Mouse (Mus musculus): ENCODE measurements around the gene Prkcb. TPM values are rescaled to one million over a fixed set of nuclear protein-coding genes. Genes with fewer than 3 reads are reported as not detected.

Prkcb gene
- polyA plus RNA-seq, 1 experiment from 2014 or later, result 24.5 TPM

DNA sequence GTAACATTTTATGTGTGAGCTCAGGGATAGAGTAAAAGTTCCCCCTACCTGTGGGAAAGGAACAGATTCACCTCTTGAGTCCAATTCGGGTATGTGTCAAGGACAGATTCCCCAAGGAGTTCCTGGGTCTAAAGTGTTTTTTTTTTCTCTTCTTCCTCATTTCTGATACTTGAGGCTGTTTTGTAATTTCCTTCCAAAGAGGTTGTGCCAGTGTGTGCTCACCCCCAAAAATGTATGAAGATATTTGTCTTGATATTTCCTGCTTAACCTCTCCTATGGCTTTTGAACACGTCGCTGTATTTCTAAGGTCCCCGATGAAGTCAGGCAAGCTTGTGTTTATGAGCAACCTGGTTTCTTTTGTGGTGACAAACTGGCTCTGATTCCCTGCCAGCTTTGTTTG is 30.0 kb upstream of the Prkcb start:
- ATAC-seq (ENCODE audit: low FRiP score, low read depth), result no peak
- Histone ChIP-seq H3K4me1 (no peaks in the 10 kb centered on the region), H3K9ac (no peak overlapping the region), H3K9me3 (no peaks in the 10 kb centered on the region), H3K27me3 (replicated peaks) (no peaks in the 10 kb centered on the region), H3K27ac (no peak overlapping the region), H3K36me3 (no peaks in the 10 kb centered on the region), H3K4me2 (replicated peaks) (no peak overlapping the region), H3K4me3 (no peak overlapping the region)
- 87% methylated on average over 4 of the region's 4 CpGs for WGBS

GRCm38 (mm10) chr7:122260055-122260602 is 28.4 kb upstream of the Prkcb start:
- H3K9me3 ChIP-seq, result no peaks in the 10 kb centered on the region
- 82% methylated on average over 5 of the region's 5 CpGs for WGBS
- no peak overlapping the region for H3K4me3 ChIP-seq
- no peak overlapping the region for H3K27ac ChIP-seq
- no peak for ATAC-seq (ENCODE audit: low FRiP score, low read depth)
- no peaks in the 10 kb centered on the region for H3K27me3 ChIP-seq (replicated peaks)
- H3K4me2 ChIP-seq (replicated peaks), result no peak overlapping the region
- H3K4me1 ChIP-seq, result no peaks in the 10 kb centered on the region
- no peak overlapping the region for H3K9ac ChIP-seq
- H3K36me3 ChIP-seq, result no peaks in the 10 kb centered on the region

DNA sequence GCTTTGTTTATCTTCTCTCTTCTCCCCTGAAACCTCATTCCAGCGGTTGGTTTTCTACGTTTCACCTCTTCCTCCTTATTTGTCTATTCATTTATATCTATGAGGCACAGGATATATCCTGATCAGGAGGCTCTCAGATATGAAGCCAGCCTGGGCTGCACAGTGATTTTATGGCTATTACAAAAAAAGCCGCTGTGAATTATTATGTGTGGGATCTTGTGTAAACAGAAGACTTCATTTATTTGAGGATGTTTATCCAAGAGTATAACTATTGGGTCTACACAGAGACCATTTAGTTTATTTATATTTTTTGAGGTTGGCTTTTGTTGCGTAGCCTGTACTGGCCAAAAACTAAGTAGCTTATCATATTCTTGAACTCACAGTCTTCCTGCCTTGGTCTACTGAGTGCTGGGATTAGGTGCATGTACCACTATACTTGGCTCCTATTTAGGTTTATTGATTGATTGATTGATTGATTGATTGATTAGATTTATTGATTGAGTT is 19.5 kb upstream of the Prkcb start:
- ATAC-seq (ENCODE audit: low FRiP score, low read depth), result no peak
- 91% methylated on average over 4 of the region's 4 CpGs for WGBS
- no peak overlapping the region for H3K4me2 ChIP-seq (replicated peaks)

DNA sequence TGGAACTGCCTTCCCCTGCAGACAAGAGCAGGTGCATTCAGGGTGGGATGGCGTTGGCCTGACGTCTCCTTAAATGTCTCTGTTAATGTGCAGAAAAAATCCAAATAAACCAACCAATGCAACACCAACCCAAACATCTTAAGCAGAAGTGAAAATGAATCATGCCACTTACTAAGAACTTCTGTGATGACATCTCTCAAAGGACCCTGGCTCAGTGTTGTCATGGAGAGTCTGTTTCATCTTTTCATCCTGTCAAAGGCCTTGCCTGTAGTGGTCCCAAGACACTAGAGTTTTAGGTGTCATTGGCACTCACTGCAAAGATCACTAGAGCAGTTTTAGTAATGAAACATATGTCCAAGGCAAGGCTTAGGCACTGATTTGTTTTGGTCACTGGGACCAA is 16.2 kb upstream of the Prkcb start:
- Histone ChIP-seq H3K4me1 (no peaks in the 10 kb centered on the region), H3K36me3 (no peaks in the 10 kb centered on the region), H3K9me3 (no peaks in the 10 kb centered on the region), H3K4me3 (no peak overlapping the region), H3K27ac (no peak overlapping the region), H3K9ac (no peak overlapping the region), H3K27me3 (replicated peaks) (no peaks in the 10 kb centered on the region), H3K4me2 (replicated peaks) (no peak overlapping the region)
- WGBS, result 89% methylated on average over 2 of the region's 2 CpGs
- ATAC-seq (ENCODE audit: low FRiP score, low read depth), result no peak

More for the DNA sequence above, 19.5 kb upstream of the Prkcb start:
- Histone ChIP-seq H3K9me3 (no peaks in the 10 kb centered on the region), H3K27me3 (replicated peaks) (no peaks in the 10 kb centered on the region), H3K27ac (no peak overlapping the region), H3K36me3 (no peaks in the 10 kb centered on the region), H3K4me3 (no peak overlapping the region), H3K9ac (no peak overlapping the region), H3K4me1 (no peaks in the 10 kb centered on the region)

DNA sequence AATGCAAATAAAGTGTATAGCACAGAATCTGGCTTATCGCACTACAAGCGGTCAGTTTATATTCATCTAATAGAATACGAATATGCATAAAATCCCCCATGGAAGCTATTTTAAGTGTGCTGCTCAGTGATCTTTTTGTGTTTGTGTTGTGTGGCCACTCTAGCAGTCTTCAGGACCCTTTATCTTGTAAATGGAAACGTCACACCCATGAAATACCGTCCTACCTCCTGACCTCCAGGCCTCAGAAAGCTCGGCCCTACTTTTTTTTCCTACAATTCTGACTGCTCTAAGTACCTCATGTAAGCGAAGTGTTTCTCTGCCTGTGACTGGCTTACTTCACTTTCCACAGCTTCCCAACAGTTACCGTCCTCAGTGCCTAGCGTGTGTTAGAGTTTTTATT is 9.0 kb upstream of the Prkcb start:
- no peak overlapping the region for H3K27ac ChIP-seq
- H3K27me3 ChIP-seq (replicated peaks), result no peaks in the 10 kb centered on the region
- H3K9me3 ChIP-seq, result no peaks in the 10 kb centered on the region
- H3K9ac ChIP-seq, result no peak overlapping the region
- no peak overlapping the region for H3K4me2 ChIP-seq (replicated peaks)
- no peaks in the 10 kb centered on the region for H3K36me3 ChIP-seq
- WGBS, result 84% methylated on average over 9 of the region's 9 CpGs
- no peaks in the 10 kb centered on the region for H3K4me1 ChIP-seq
- no peak for ATAC-seq (ENCODE audit: low FRiP score, low read depth)
- H3K4me3 ChIP-seq, result no peak overlapping the region

DNA sequence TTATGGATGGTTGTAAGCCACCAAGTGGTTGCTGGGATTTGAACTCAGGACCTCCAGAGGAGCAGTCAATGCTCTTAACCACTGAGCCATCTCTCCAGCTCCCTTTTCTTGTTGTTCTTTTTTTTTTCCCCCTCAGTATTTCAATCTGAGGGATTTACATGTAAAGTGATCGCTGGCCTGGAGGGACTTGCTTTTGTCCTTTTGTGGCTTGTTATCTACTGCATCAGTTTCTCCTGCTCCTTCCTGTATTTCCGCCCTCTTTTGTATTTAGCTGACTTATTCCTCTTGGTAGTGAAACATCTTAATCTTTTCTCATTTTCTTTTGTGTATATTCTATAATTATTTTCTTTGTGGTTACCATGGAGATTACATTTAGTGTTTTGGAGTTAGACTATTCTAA is 8.2 kb upstream of the Prkcb start:
- no peak overlapping the region for H3K4me3 ChIP-seq
- H3K27me3 ChIP-seq (replicated peaks), result no peaks in the 10 kb centered on the region
- H3K4me1 ChIP-seq, result no peaks in the 10 kb centered on the region
- no peak overlapping the region for H3K9ac ChIP-seq
- H3K27ac ChIP-seq, result no peak overlapping the region
- H3K4me2 ChIP-seq (replicated peaks), result no peak overlapping the region
- ATAC-seq (ENCODE audit: low FRiP score, low read depth), result no peak
- H3K36me3 ChIP-seq, result no peaks in the 10 kb centered on the region
- H3K9me3 ChIP-seq, result no peaks in the 10 kb centered on the region
- 81% methylated on average over 2 of the region's 2 CpGs for WGBS

DNA sequence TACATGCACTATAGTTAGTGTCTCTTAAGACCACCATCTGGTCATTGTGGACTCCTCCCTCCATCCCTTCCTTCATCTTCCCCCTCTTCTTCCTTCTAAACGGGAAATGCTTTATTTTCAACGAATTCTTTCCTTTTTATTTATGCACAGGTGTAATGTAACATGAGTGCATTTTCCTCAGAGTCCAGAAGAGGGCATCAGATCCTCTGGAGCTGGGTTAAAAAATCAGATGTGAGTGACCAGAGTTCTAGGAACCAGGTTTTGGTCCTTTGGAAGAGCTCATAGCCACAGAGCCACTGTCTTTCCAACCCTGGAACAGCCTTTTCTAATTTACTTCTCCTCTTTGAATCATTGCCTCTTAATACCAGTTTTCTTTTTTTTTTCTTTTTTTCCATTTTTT is 6.0 kb upstream of the Prkcb start:
- Histone ChIP-seq H3K4me2 (replicated peaks) (no peak overlapping the region), H3K27me3 (replicated peaks) (no peaks in the 10 kb centered on the region), H3K36me3 (no peaks in the 10 kb centered on the region), H3K4me1 (no peaks in the 10 kb centered on the region), H3K9ac (no peak overlapping the region), H3K27ac (no peak overlapping the region), H3K4me3 (no peak overlapping the region), H3K9me3 (no peaks in the 10 kb centered on the region)
- 82% methylated on average over 2 of the region's 2 CpGs for WGBS
- ATAC-seq (ENCODE audit: low FRiP score, low read depth), result no peak

DNA sequence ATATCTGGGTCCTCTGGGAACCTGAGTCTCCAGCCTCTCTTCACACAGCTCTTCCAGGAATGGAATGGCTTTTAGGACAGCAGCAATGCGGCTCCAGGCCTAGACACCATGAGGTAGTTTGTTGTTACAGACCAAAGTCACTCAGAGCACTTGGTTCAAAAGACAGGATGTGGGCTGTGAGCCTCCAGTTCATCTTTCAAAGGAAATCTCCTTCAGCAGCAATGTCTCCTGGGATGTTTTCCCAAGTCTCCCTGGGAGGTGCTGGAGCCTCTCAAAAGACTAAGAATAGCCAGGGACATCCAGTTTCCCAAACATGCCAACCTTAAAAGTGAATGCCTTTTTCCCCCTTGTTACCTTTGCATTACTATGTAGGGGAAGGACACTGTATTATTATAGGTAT is 1.3 kb upstream of the Prkcb start:
- 54% methylated on average over 1 of the region's 1 CpGs for WGBS
- ATAC-seq (ENCODE audit: low FRiP score, low read depth), result no peak
- H3K4me2 ChIP-seq (replicated peaks), result no peak overlapping the region

GRCm38 (mm10) chr7:122289243-122290111 is 926 bp downstream of the Prkcb start:
- Histone ChIP-seq H3K4me2 (replicated peaks) (peak overlapping the region; percentile 91), H3K9ac (peak overlapping the region; percentile 66), H3K27ac (no peak overlapping the region), H3K9me3 (no peaks in the 10 kb centered on the region), H3K4me1 (peaks cover 17% of the 10 kb centered on the region), H3K4me3 (peak overlapping the region; percentile 64), H3K27me3 (replicated peaks) (peaks cover 42% of the 10 kb centered on the region), H3K36me3 (no peaks in the 10 kb centered on the region; the same call in 1 of the 2 replicates)
- WGBS, result under 1% methylated on average over 56 of the region's 66 CpGs
- ATAC-seq (ENCODE audit: low FRiP score, low read depth), result peak; percentile 70

More for the DNA sequence above, 1.3 kb upstream of the Prkcb start:
- Histone ChIP-seq H3K9me3 (no peaks in the 10 kb centered on the region), H3K27ac (no peak overlapping the region), H3K9ac (no peak overlapping the region), H3K27me3 (replicated peaks) (peaks cover 42% of the 10 kb centered on the region), H3K4me3 (no peak overlapping the region), H3K36me3 (no peaks in the 10 kb centered on the region; the same call in 1 of the 2 replicates), H3K4me1 (peaks cover 17% of the 10 kb centered on the region)

DNA sequence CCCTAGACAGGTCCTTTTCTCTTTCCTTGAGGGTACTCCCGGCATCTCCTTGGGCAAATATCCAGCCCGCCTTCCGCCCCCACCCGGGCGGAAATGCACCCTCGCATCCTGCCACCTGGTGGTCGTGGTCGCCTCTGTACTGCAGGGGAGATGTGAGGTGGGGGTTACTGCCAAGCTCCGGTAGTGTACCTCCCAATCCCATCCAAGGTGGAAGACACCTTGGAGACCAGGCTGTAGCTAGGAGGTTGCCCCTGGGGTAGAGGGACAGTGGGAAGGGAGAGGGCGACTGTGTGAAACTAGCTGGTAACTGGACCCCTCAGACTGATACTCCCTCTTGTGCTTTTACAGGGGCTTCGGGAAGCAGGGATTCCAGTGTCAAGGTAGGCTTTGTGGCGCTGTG is 1.6 kb downstream of the Prkcb start:
- H3K9me3 ChIP-seq, result no peaks in the 10 kb centered on the region
- no peaks in the 10 kb centered on the region; the same call in 1 of the 2 replicates for H3K36me3 ChIP-seq
- no peak overlapping the region for H3K27ac ChIP-seq
- peak overlapping the region; percentile 91 for H3K4me2 ChIP-seq (replicated peaks)
- H3K4me1 ChIP-seq, result peaks cover 17% of the 10 kb centered on the region
- 11% methylated on average over 12 of the region's 12 CpGs for WGBS
- peak overlapping the region; percentile 66; the same call in 1 of the 2 replicates for H3K9ac ChIP-seq
- peaks cover 42% of the 10 kb centered on the region for H3K27me3 ChIP-seq (replicated peaks)
- peak overlapping the region; percentile 64 for H3K4me3 ChIP-seq
- peak; percentile 4; the same call in 1 of the 2 replicates for ATAC-seq (ENCODE audit: low FRiP score, low read depth)

DNA sequence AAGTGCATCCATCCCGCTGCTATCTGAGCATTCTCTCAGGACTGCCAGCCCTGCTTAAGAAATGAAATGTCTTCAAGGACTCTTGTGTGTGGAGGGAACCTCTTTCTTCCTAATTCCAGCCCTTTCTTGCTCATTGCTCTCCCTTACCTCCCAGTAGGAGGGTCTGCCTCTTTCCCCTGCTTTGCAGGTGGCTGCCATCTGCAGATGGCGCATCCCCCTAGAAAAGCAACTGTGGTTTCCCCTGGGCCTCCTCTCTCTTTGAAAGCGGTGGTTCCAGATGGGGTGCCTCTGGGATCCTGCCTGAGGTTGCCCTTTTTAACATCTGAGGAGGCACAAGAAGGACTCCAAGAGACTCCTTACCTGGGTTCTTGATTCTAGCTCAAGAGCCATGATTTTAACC is 2.2 kb downstream of the Prkcb start:
- Histone ChIP-seq H3K4me3 (no peak overlapping the region), H3K36me3 (no peaks in the 10 kb centered on the region; the same call in 1 of the 2 replicates), H3K9me3 (no peaks in the 10 kb centered on the region), H3K4me2 (replicated peaks) (no peak overlapping the region), H3K4me1 (peaks cover 17% of the 10 kb centered on the region), H3K27me3 (replicated peaks) (peaks cover 42% of the 10 kb centered on the region), H3K9ac (no peak overlapping the region), H3K27ac (no peak overlapping the region)
- WGBS, result 54% methylated on average over 3 of the region's 3 CpGs
- no peak for ATAC-seq (ENCODE audit: low FRiP score, low read depth)

DNA sequence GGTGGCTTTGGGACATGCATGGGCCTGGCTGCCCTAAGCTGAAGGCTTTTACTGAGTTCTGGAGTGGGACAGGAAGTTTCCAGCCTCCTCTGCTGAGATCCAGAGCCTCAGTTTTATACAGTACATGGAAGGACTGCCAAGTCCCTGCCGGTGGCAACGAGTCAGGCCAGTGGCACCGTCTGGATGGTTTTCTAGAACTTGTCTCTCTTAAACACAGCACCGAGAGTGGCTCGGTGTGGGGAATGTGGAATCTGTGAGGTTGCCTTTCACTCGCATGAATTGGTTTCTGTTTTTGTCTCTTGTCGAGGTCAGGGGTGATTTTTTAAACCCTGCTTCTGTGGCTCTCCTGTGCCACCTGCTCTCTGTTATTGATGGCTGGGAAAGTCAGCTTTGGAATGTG is 3.6 kb downstream of the Prkcb start:
- WGBS, result 62% methylated on average over 7 of the region's 7 CpGs
- no peaks in the 10 kb centered on the region for H3K9me3 ChIP-seq
- peaks cover 17% of the 10 kb centered on the region for H3K4me1 ChIP-seq
- H3K27me3 ChIP-seq (replicated peaks), result peaks cover 42% of the 10 kb centered on the region
- no peak for ATAC-seq (ENCODE audit: low FRiP score, low read depth)
- H3K36me3 ChIP-seq, result no peaks in the 10 kb centered on the region; the same call in 1 of the 2 replicates
- no peak overlapping the region for H3K27ac ChIP-seq
- no peak overlapping the region for H3K9ac ChIP-seq
- H3K4me2 ChIP-seq (replicated peaks), result no peak overlapping the region
- H3K4me3 ChIP-seq, result no peak overlapping the region

Data from neural tube, embryonic 12.5 days (tissue).